Mouse (Mus musculus) kidney, adult 11 months (tissue): Measurements from ENCODE around the gene Gm13695.
"Not testable (repeated sequence)": the region's sequence is repeated elsewhere in the genome, so short reads cannot be mapped to it uniquely, and the experiment has no call there.

Experiments used
- DNase-seq: peaks from one replicate; pipeline ENCODE4 v3.0.0; 2022

Gm13695 gene

GRCm38 (mm10) chr2:83967013-83967412 is at the start of gene Gm13695:
TSS of gene Gm13695 (plus strand) at chr2:83967313.
- DNase-seq, result not testable (repeated sequence)

DNA sequence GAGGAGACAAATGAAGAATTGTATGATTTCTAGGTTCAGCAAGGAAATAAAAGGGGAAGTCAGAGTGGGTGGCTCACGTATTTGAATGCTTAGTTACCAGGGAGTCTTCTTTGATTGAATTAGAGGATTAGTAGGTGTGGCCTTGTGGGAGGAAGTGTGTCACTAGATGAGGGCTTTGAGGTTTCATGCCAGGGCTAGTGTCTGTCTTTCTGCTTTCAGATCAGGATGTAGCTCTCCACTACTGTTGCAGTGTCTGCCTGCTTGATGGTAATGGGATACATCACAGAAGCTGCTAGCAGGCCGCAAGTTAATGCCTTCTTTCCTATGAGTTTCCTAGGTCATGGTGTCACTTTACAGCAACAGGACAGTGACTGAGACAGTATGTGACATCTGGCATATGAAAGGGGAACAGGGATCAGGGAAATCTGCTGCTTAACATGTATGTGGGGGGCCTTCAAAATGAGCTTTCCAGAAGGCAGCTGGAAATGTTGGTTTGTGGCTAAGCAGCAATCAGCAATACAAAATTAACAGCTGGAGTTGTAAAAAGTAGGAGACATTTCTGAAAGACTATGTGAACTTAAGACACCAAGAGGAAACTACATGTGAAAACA is 37.5 kb upstream of the Gm13695 start:
- DNase-seq, result no peak

DNA sequence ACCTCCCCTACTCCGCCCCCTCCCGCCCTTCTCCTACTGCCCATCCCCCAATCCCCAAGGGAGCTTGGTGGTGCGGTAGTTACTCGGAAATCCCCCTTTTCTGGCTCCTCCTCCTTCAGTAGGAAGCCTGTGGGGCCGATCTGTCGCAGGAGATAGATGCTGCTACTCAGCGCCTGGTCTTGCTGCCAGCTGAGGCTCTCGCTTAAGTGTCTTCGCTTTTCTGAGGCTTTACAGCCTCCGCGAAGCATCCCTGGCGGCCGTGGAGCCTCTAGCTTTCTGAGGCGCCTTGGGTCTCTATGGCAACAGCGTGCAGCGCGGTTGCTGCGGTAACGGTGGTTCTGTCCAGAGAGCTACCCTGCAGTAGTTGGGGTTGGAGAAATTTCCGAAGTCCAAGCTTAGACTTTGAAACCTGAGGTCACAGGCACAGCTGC is 26.2 kb upstream of the Gm13695 start, which contains the start of gene Zswim2:
Zswim2 (minus strand) TSS at position 298 of the 431 bp plus-strand sequence.
- DNase-seq, result peak; percentile 43

DNA sequence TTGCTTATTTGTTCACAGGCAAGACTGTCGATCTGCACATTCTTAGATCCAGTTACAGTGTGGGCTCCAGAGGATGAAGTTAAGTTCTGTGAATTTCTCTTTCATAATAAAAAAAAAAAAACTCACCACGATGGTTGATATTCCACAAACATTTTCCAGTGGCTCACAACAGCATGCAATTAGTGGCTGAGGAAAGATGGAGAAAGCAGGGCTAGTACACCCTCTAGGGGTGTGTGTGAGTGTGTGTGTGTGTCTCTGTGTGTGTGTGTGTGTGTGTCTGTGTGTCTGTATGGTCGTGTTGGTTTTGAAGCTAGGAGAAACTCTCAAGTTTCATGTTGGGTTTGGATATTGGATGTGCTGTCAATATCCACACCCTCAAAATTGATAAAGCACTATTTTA is 25.7 kb upstream of the Gm13695 start:
- DNase-seq, result no peak

GRCm38 (mm10) chr2:83941792-83942191 is 25.3 kb upstream of the Gm13695 start:
- DNase-seq, result no peak

DNA sequence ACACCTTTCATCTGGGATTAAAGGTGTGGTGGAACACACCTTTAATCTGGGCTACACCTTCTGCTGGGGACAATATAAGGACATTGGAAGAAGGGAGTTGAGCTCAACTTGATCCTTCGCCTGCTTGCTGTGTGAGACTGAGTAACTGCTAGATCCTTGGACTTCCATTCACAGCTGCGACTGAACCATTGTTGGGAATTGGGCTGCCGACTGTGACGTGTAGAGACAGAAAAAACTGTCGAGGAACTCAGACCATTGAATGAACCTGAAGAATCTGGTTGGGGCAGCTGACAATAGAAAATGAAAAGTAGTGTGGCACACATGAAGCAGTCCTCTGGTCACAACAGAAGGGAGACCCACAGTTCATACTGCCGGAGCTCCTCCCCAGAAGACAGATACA is 11.7 kb upstream of the Gm13695 start, which contains the start of gene Gm13698:
Gm13698 (plus strand) TSS at position 301 of the 400 bp plus-strand sequence.
- DNase-seq, result not testable (repeated sequence)

DNA sequence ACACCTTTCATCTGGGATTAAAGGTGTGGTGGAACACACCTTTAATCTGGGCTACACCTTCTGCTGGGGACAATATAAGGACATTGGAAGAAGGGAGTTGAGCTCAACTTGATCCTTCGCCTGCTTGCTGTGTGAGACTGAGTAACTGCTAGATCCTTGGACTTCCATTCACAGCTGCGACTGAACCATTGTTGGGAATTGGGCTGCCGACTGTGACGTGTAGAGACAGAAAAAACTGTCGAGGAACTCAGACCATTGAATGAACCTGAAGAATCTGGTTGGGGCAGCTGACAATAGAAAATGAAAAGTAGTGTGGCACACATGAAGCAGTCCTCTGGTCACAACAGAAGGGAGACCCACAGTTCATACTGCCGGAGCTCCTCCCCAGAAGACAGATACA is 5.9 kb upstream of the Gm13695 start, which contains the start of gene Gm13693:
Gm13693 (plus strand) TSS at position 301 of the 400 bp plus-strand sequence.
- DNase-seq, result not testable (repeated sequence)

DNA sequence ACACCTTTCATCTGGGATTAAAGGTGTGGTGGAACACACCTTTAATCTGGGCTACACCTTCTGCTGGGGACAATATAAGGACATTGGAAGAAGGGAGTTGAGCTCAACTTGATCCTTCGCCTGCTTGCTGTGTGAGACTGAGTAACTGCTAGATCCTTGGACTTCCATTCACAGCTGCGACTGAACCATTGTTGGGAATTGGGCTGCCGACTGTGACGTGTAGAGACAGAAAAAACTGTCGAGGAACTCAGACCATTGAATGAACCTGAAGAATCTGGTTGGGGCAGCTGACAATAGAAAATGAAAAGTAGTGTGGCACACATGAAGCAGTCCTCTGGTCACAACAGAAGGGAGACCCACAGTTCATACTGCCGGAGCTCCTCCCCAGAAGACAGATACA is 5.7 kb downstream of the Gm13695 start, which contains the start of gene Gm13696:
Gm13696 (plus strand) TSS at position 301 of the 400 bp plus-strand sequence.
- DNase-seq, result not testable (repeated sequence)

- not testable (repeated sequence) for DNase-seq
These were observed 11.5 kb downstream of the Gm13695 start, which contains the start of gene Gm13694 for GRCm38 (mm10) chr2:83978633-83979032. TSS of gene Gm13694 (plus strand) at chr2:83978933.

GRCm38 (mm10) chr2:83984443-83984842 is 17.3 kb downstream of the Gm13695 start, which contains the start of gene Gm13697:
TSS of gene Gm13697 (plus strand) at chr2:83984743.
- DNase-seq, result not testable (repeated sequence)

- not testable (repeated sequence) for DNase-seq
These were observed 23.1 kb downstream of the Gm13695 start, which contains the start of gene Gm13691 for GRCm38 (mm10) chr2:83990253-83990652. TSS of gene Gm13691 (plus strand) at chr2:83990553.

GRCm38 (mm10) chr2:83993639-83994255 is 26.6 kb downstream of the Gm13695 start:
- DNase-seq, result not testable (repeated sequence)

GRCm38 (mm10) chr2:83994526-83994925 is 27.4 kb downstream of the Gm13695 start:
- not testable (repeated sequence) for DNase-seq

DNA sequence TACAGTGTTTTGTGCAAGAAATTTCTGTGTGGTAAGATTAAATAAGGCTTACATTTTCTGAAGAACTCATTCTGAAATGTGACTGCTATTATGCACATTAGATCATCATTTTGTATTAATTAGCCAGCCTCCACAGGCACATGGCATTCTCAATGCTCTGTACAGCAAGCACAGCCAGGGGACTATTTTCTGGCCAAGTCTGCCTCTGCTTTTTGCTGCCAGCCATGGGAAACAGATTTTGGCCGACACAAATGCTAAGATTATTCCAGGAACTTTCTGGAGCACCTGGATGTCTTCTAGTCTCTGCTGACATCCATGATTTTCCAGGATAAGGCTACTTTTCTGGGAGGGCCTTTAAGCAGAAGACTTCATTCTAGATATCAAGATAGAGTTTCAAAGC is 41.8 kb downstream of the Gm13695 start:
- DNase-seq, result no peak

GRCm38 (mm10) chr2:84009818-84010217 is 42.7 kb downstream of the Gm13695 start:
- no peak for DNase-seq

- no peak for DNase-seq
These were observed 47.5 kb downstream of the Gm13695 start for GRCm38 (mm10) chr2:84014572-84014971.

GRCm38 (mm10) chr2:84016291-84016690 is 49.2 kb downstream of the Gm13695 start:
- DNase-seq, result not testable (repeated sequence)

GRCm38 (mm10) chr2:84018330-84018729 is 51.2 kb downstream of the Gm13695 start:
- no peak for DNase-seq
